Mouse (Mus musculus) midbrain, embryonic 11.5 days (tissue): ENCODE measurements around the gene Armh1. TPM values are rescaled to one million over a fixed set of nuclear protein-coding genes. Genes with fewer than 3 reads are reported as not detected.
A peak's percentile ranks its signal among the peaks of the same experiment; 100 is the strongest.

Experiments
- ATAC-seq: fragments of 200-750 bp; cut with Nextera tagmentation; 2 replicates; pipeline ENCODE4 v1.8.0; 2017; ENCODE audit warnings: moderate TSS enrichment, moderate library complexity; ENCODE audit not compliant: low FRiP score
- DNase-seq: peaks from one replicate; pipeline ENCODE4 v3.0.0; 2015; ENCODE audit warnings: low spot score; ENCODE audit errors: missing footprints
- H3K27ac ChIP-seq: fragments of 300-500 bp; sonication (generic); 2 replicates; pipeline ENCODE4 v1.5.1; 2014; ENCODE audit warnings: low read depth, low read length
- H3K27me3 ChIP-seq: fragments of 300-500 bp; sonication (generic); 2 replicates; pipeline ENCODE4 v1.6.1; 2014; ENCODE audit warnings: mild to moderate bottlenecking, low read length, moderate library complexity, mixed read lengths; ENCODE audit not compliant: control insufficient read depth, insufficient read depth
- H3K36me3 ChIP-seq: fragments of 300-500 bp; sonication (generic); 2 replicates; pipeline ENCODE4 v1.6.1; 2014; ENCODE audit warnings: mild to moderate bottlenecking, low read length, moderate library complexity, mixed read lengths; ENCODE audit not compliant: control insufficient read depth, insufficient read depth
- H3K4me1 ChIP-seq: fragments of 300-500 bp; sonication (generic); 2 replicates; pipeline ENCODE4 v1.6.1; 2014; ENCODE audit warnings: low read length; ENCODE audit not compliant: control insufficient read depth, insufficient read depth
- H3K4me2 ChIP-seq: fragments of 300-500 bp; sonication (generic); 2 replicates; pipeline ENCODE4 v1.6.1; 2014; ENCODE audit warnings: mild to moderate bottlenecking, moderate library complexity
- H3K4me3 ChIP-seq: fragments of 300-500 bp; sonication (generic); 2 replicates; pipeline ENCODE4 v1.5.1; 2014; ENCODE audit warnings: low read depth, low read length
- H3K9ac ChIP-seq: fragments of 300-500 bp; sonication (generic); 2 replicates; pipeline ENCODE4 v1.6.1; 2014; ENCODE audit warnings: low read length
- H3K9me3 ChIP-seq: fragments of 300-500 bp; sonication (generic); 2 replicates; pipeline ENCODE4 v1.6.1; 2016; ENCODE audit warnings: low read length; ENCODE audit not compliant: control insufficient read depth
- WGBS: fragments of 180-500 bp; shearing (Covaris S2); extraction: QIAGEN DNeasy Blood & Tissue Kit; methylation state at CpG from one replicate; pipeline ENCODE4 v1.1.7; 2014; 5-methylcytosine and 5-hydroxymethylcytosine counted together
- polyA plus RNA-seq: library from polyadenylated mRNA; unstranded; fragments of >200 nt; fragmentation: Nextera tagmentation; extraction: Ambion mirVana; gene quantifications from 2 replicates; pipeline ENCODE4 v1.2.1, GENCODE M21; 2014

The Armh1 gene
- polyA plus RNA-seq, 1 experiment from 2014 or later = 0.34 TPM

DNA sequence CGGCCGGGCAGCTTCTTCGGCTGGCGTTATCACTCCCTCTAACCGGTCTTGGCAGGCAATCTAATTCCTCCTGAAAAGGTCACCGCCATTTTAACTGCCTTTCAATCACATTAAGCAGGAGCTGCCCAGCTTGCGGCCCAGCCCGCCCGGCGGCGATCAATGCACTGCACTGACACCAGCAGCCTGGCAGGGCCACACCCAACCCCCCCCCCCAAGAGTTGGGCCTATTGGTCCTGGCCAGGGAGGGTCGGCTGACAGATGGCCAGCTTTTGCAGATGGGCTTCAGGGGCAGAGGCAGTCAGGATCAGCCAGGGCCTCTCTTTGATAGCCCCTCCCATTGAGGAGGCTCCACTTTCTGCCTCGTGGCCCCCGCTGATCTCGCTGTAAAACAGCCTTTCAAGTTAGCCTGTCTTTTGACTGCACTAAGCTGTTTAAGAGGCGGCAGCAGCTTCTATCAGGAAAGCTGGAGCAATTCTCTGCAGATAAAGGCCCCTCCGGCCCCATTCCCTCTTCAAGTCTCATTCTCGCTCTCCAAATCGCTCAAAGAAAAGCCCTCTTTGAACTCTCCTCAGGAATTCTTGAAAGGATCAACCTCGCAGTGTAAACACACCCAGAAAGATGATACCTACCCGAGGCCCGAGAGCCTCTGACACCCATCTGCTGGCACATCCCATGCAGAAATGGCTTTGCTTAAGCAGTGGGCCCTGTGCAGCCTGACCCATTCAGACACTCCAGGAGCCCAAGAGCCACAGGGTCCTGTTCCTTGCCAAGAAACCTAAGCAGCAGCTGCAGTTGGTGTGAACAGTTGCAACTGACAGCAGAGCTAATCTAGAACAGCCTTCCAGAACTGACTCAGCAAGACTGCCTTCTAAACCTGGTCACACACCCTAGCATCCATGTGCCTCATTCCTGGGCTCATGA is 31.6 kb upstream of the Armh1 start:
- H3K4me1 ChIP-seq = peaks cover 65% of the 10 kb centered on the region
- H3K4me3 ChIP-seq = no peak overlapping the region
- ATAC-seq (peak; percentile 85), DNase-seq (peak; percentile 95)
- peak overlapping the region; percentile 78 for H3K27ac ChIP-seq
- peak overlapping the region; percentile 13; the same call in 1 of the 2 replicates for H3K9ac ChIP-seq
- WGBS = 5% methylated on average over 22 of the region's 22 CpGs
- H3K27me3 ChIP-seq = peaks cover 32% of the 10 kb centered on the region; the same call in 1 of the 2 replicates
- H3K36me3 ChIP-seq = peaks cover 13% of the 10 kb centered on the region
- H3K4me2 ChIP-seq = peak overlapping the region; percentile 1; the same call in 1 of the 2 replicates
- no peaks in the 10 kb centered on the region for H3K9me3 ChIP-seq

DNA sequence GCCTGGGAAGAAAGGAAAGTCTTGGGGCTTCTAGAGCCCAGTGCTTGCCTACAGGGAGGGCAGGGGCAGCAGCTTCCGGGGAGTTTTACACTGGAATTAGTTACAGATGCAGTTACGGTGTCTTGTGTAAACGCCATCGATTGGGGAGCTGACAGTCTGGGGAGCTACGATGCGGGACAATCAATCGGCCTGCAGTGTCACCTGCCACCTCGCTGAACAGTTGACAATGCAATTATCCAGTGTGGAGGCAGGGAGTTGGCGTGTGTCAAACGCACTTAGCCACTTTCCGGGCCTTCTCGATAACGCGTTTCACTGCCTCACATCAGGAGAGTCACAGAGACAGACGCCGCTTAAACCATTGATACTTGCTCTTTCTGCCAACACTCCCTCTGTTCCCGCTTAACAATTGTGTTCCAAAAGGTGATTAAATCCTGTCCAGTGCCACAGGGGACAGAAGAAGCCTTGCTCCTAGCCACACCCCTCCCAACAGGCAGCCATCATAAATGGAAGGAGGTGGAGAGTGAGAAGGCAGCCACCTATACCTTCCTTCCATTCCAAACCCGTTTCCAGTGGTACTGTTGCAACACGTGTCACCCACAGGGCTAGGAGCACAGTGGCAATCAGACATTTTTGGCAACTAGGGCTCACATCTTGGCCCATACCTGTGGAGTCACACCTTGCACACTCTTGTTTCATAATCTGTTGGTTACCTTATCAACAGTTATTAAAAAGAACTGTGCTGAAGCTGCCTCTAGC is 29.3 kb upstream of the Armh1 start:
- peaks cover 41% of the 10 kb centered on the region for H3K27me3 ChIP-seq
- ATAC-seq = no peak
- no peak overlapping the region for H3K9ac ChIP-seq
- peak; percentile 81 for DNase-seq
- no peak overlapping the region for H3K4me3 ChIP-seq
- 68% methylated on average over 19 of the region's 19 CpGs for WGBS
- no peaks in the 10 kb centered on the region for H3K9me3 ChIP-seq
- peaks cover 50% of the 10 kb centered on the region for H3K4me1 ChIP-seq
- H3K36me3 ChIP-seq = peaks cover 27% of the 10 kb centered on the region
- H3K27ac ChIP-seq = no peak overlapping the region
- no peak overlapping the region for H3K4me2 ChIP-seq

DNA sequence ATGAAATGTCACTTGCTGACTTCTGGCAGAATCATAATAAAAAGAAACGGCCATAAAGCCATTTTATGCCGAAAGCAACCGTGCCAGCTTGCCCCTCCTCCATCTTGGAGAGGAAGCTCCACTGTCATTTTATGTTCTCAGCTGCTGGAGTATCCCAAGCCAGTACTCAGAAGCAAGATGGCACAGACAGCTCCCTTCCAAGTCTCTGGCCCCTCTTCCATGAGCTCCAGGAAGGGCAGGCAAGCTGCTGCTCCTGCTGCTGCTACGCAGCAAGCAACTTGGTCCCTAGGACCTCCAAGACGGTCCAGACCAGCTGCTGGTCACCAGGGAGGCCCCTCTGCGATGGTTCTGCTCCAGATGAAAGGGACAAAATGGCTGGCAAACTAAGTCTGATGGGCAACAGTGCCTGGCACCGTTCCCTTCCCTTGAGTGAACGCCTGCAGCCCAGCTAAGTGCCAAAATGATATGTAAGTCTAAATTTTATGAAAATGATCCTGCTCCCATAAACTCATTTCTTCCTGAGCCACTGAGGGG is 28.5 kb upstream of the Armh1 start:
- Histone ChIP-seq H3K36me3 (peaks cover 30% of the 10 kb centered on the region), H3K4me1 (peaks cover 45% of the 10 kb centered on the region), H3K9ac (no peak overlapping the region), H3K4me3 (no peak overlapping the region), H3K9me3 (no peaks in the 10 kb centered on the region), H3K27ac (no peak overlapping the region), H3K27me3 (peaks cover 47% of the 10 kb centered on the region), H3K4me2 (no peak overlapping the region)
- 90% methylated on average over 8 of the region's 8 CpGs for WGBS
- DNase-seq (peak; percentile 75), ATAC-seq (no peak)

DNA sequence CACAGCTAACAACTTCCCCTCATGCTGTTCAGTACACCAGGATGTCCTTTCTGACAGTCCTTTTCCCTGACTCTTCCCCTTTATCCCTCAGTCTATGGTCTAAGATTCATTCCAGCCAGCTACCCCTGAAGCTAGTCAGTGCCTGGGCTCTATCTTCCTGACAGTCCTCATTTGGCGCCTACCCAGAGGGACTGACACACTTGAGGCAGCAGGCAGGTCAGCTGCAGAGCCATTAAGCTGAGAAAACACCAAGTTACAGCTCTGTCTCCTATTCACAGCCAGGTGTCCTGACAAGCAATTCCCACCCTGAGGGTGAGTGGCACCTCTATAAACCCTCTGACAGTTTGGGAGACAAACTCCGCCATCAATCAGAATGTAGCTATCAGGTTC is 27.3 kb upstream of the Armh1 start:
- Histone ChIP-seq H3K9me3 (peaks cover 7% of the 10 kb centered on the region; the same call in 1 of the 2 replicates), H3K36me3 (peaks cover 36% of the 10 kb centered on the region), H3K27me3 (peaks cover 50% of the 10 kb centered on the region), H3K4me3 (no peak overlapping the region), H3K27ac (no peak overlapping the region), H3K4me2 (no peak overlapping the region), H3K4me1 (peaks cover 33% of the 10 kb centered on the region), H3K9ac (no peak overlapping the region)
- ATAC-seq (no peak), DNase-seq (no peak)
- 83% methylated on average over 2 of the region's 2 CpGs for WGBS

DNA sequence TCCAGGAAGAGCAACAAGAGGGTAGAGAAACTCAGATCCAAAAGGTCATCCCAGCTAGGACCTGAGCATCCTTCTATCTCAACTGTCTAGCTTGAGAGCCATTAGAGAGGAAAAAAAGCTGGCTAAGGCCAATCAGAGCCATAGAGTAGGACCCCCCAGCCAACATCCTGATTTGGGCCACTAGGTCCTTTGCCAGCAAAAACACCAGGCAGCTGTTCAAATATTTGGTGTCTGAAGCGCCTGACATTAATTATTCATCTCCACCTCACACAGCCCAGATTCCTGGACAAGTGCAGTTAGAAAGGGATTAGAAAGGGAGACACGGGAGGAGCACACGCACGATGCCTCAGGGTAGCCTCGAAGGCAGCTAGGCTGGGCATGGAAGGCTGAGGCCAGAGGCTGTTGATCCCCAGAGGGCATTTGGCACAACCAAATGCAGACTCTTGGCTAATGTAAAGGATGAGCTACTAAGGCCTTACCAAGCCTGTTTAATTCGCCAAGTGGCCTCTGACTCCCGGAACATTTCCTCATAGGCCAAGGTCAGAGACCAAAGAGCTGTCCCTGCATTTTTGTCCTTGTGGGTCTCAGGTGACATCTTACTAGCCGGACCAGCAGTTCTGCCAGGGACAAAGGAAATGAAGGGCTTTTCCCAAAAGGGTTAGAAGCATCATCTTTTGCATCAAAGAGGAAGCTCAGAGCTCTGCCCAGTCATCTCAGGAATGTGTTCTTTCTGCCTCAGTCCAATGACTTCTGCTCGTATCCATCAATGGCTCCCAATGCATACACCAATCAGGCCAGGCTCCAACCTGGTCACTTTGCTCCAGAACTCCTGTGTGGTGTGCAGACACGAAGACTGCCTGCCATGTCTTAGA is 26.7 kb upstream of the Armh1 start:
- Histone ChIP-seq H3K36me3 (peaks cover 38% of the 10 kb centered on the region), H3K9me3 (peaks cover 8% of the 10 kb centered on the region; the same call in 1 of the 2 replicates), H3K4me1 (peaks cover 26% of the 10 kb centered on the region), H3K4me3 (no peak overlapping the region), H3K9ac (no peak overlapping the region), H3K27ac (no peak overlapping the region), H3K4me2 (no peak overlapping the region), H3K27me3 (peaks cover 55% of the 10 kb centered on the region)
- DNase-seq (no peak), ATAC-seq (peak; percentile 23; the same call in 1 of the 2 replicates)
- 70% methylated on average over 10 of the region's 10 CpGs for WGBS

DNA sequence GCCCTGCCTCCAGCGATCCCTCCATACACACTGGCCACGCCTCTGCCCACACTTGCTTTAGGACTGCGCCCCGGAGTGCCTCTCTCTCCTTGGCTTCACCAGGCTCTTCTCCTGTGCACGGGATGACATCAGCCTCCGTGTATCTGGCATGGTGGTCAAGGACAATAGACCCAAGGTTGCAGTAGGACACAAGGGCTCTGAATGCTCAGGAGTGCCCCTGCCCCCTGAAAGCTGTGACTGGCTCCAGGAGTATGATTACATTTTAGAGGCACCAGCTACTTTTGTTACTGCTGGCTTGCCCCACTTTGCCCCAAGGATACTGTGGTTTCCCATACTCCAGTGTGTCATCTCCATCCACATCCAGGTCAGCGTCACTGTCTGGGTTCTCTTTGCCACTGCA is 25.8 kb upstream of the Armh1 start:
- H3K4me2 ChIP-seq = no peak overlapping the region
- peaks cover 8% of the 10 kb centered on the region; the same call in 1 of the 2 replicates for H3K9me3 ChIP-seq
- H3K4me3 ChIP-seq = no peak overlapping the region
- WGBS = 94% methylated on average over 7 of the region's 7 CpGs
- ATAC-seq = no peak
- H3K27me3 ChIP-seq = peaks cover 55% of the 10 kb centered on the region
- peaks cover 43% of the 10 kb centered on the region for H3K36me3 ChIP-seq
- DNase-seq = no peak
- no peak overlapping the region for H3K9ac ChIP-seq
- peaks cover 24% of the 10 kb centered on the region for H3K4me1 ChIP-seq
- H3K27ac ChIP-seq = no peak overlapping the region

DNA sequence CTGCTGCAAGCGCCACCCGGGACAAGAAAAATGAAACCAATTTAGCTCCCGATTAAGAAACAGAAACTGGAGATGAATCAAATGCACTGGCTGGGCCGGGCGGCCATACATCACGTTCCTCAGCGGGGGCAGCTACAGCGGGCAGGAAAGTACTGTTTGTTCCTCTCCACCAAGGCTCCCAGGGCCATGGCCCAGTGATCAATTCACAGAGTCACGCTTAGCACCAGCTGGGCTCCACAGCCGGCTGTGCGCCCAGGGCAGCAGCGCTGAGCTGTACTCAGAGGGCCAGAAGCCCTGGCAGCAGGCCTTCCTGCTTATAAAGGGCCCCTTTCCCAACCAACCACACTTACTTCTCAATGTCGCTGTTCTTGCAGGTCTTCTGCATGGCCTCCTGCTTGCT is 25.1 kb upstream of the Armh1 start:
- Histone ChIP-seq H3K4me3 (no peak overlapping the region), H3K36me3 (peaks cover 43% of the 10 kb centered on the region), H3K4me2 (no peak overlapping the region), H3K9me3 (peaks cover 8% of the 10 kb centered on the region; the same call in 1 of the 2 replicates), H3K4me1 (peaks cover 25% of the 10 kb centered on the region), H3K9ac (no peak overlapping the region), H3K27ac (no peak overlapping the region), H3K27me3 (peaks cover 55% of the 10 kb centered on the region)
- ATAC-seq (no peak), DNase-seq (no peak)
- WGBS = 95% methylated on average over 13 of the region's 13 CpGs

DNA sequence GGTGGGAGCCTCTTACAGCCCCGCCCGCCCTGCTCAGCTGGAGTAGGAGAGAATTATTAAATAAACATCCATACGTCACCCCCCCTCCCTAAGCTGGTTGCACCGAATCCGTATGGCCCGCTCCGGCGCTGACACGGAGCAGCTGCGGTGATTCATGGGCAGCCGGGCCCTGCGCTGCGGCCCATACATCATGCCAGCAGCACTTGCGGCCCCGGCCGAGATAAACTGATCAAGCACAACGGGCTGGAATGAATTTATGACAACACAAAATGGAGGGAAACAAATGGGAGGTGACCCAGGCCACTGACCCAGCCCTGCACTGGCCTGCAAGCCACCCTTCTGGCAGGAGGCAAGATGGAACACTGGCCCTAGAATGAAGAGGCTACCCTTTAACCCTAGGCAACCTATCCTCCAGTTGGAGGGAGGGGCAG is 24.4 kb upstream of the Armh1 start:
- Histone ChIP-seq H3K4me1 (peaks cover 22% of the 10 kb centered on the region), H3K4me3 (no peak overlapping the region), H3K4me2 (no peak overlapping the region), H3K27ac (no peak overlapping the region), H3K36me3 (peaks cover 43% of the 10 kb centered on the region), H3K27me3 (peaks cover 55% of the 10 kb centered on the region), H3K9ac (no peak overlapping the region), H3K9me3 (peaks cover 8% of the 10 kb centered on the region; the same call in 1 of the 2 replicates)
- WGBS = 92% methylated on average over 17 of the region's 17 CpGs
- DNase-seq (no peak), ATAC-seq (no peak)
